Mouse (Mus musculus): Measurements from ENCODE around the gene Sult2a5.

The Sult2a5 gene

DNA sequence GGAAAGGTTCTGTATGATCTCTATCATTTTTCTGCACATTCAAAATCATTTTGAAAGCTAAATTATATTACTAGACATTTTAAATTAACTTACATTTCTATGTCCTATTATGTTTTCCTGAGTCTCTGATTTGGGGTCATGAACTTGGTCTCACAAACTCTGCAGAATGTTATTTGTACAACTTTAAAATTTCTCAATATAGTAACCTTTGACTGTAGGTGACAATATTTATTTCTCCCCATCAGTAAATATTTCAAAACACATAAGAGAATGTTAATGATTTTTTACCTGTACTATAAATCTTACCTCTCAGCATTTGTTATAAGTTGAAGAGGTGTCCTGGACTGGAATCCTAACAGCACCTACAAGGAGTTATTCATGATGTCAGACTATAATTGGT, at the start of gene Sult2a5:
Sult2a5 (plus strand) TSS at position 301 of the 400 bp plus-strand sequence.
- no peak for DNase-seq

Measured in lung, postnatal 4 days (tissue).